Mouse (Mus musculus): ENCODE data around the gene Arhgef11. TPM values are rescaled to one million over a fixed set of nuclear protein-coding genes. Genes with fewer than 3 reads are reported as not detected.

Gene Arhgef11
- polyA plus RNA-seq, 1 experiment from 2014 or later: 6.1 TPM

GRCm38 (mm10) chr3:87658348-87658747, 41.0 kb downstream of the Arhgef11 start:
- DNase-seq (ENCODE audit: low spot score) (no peak), ATAC-seq (ENCODE audit: low FRiP score, low TSS enrichment) (no peak)
- TF ChIP-seq EP300 (optimal IDR thresholded peaks at IDR 0.05) (no peak), CTCF (IDR thresholded peaks at IDR 0.05; ENCODE audit: low read depth) (no peak)

GRCm38 (mm10) chr3:87659692-87660429, 42.5 kb downstream of the Arhgef11 start:
- no peaks in the 10 kb centered on the region for H3K4me1 ChIP-seq (replicated peaks; ENCODE audit: control insufficient read depth, insufficient read depth)
- H3K27me3 ChIP-seq (ENCODE audit: control insufficient read depth, insufficient read depth, low read length): no peaks in the 10 kb centered on the region
- H3K4me3 ChIP-seq (ENCODE audit: low read depth, low read length): no peak overlapping the region
- no peak for DNase-seq (ENCODE audit: low spot score)
- WGBS: 73% methylated on average over 9 of the region's 9 CpGs
- no peak overlapping the region for H3K27ac ChIP-seq (replicated peaks)
- H3K9ac ChIP-seq (ENCODE audit: low read length): no peak overlapping the region
- TF ChIP-seq CTCF (IDR thresholded peaks at IDR 0.05; ENCODE audit: low read depth): peak; percentile 47
- TF ChIP-seq EP300 (optimal IDR thresholded peaks at IDR 0.05): no peak
- H3K4me2 ChIP-seq (replicated peaks; ENCODE audit: low read depth): no peak overlapping the region
- H3K36me3 ChIP-seq (ENCODE audit: control insufficient read depth, insufficient read depth, low read length): no peaks in the 10 kb centered on the region
- ATAC-seq (ENCODE audit: low FRiP score, low TSS enrichment): no peak
- no peaks in the 10 kb centered on the region for H3K9me3 ChIP-seq (ENCODE audit: control insufficient read depth, low read length)

More at GRCm38 (mm10) chr3:87658348-87658747, 41.0 kb downstream of the Arhgef11 start:
- no peaks in the 10 kb centered on the region for H3K36me3 ChIP-seq (ENCODE audit: control insufficient read depth, insufficient read depth, low read length)
- H3K4me3 ChIP-seq (ENCODE audit: low read depth, low read length): no peak overlapping the region
- no peaks in the 10 kb centered on the region for H3K4me1 ChIP-seq (replicated peaks; ENCODE audit: control insufficient read depth, insufficient read depth)
- WGBS: 70% methylated on average over 2 of the region's 2 CpGs
- no peak overlapping the region for H3K9ac ChIP-seq (ENCODE audit: low read length)
- H3K9me3 ChIP-seq (ENCODE audit: control insufficient read depth, low read length): no peaks in the 10 kb centered on the region
- no peaks in the 10 kb centered on the region for H3K27me3 ChIP-seq (ENCODE audit: control insufficient read depth, insufficient read depth, low read length)
- H3K27ac ChIP-seq (replicated peaks): no peak overlapping the region
- no peak overlapping the region for H3K4me2 ChIP-seq (replicated peaks; ENCODE audit: low read depth)

GRCm38 (mm10) chr3:87660479-87660878, 43.1 kb downstream of the Arhgef11 start:
- Histone ChIP-seq H3K9me3 (ENCODE audit: control insufficient read depth, low read length) (no peaks in the 10 kb centered on the region), H3K27ac (replicated peaks) (no peak overlapping the region), H3K4me1 (replicated peaks; ENCODE audit: control insufficient read depth, insufficient read depth) (no peaks in the 10 kb centered on the region), H3K4me3 (ENCODE audit: low read depth, low read length) (no peak overlapping the region), H3K9ac (ENCODE audit: low read length) (no peak overlapping the region), H3K36me3 (ENCODE audit: control insufficient read depth, insufficient read depth, low read length) (no peaks in the 10 kb centered on the region), H3K4me2 (replicated peaks; ENCODE audit: low read depth) (no peak overlapping the region), H3K27me3 (ENCODE audit: control insufficient read depth, insufficient read depth, low read length) (no peaks in the 10 kb centered on the region)
- WGBS: 84% methylated on average over 4 of the region's 4 CpGs
- ATAC-seq (ENCODE audit: low FRiP score, low TSS enrichment) (no peak), DNase-seq (ENCODE audit: low spot score) (no peak)
- TF ChIP-seq CTCF (IDR thresholded peaks at IDR 0.05; ENCODE audit: low read depth) (no peak), EP300 (optimal IDR thresholded peaks at IDR 0.05) (no peak)

GRCm38 (mm10) chr3:87661291-87661690, 43.9 kb downstream of the Arhgef11 start:
- Histone ChIP-seq H3K36me3 (ENCODE audit: control insufficient read depth, insufficient read depth, low read length) (no peaks in the 10 kb centered on the region), H3K9ac (ENCODE audit: low read length) (no peak overlapping the region), H3K4me2 (replicated peaks; ENCODE audit: low read depth) (no peak overlapping the region), H3K9me3 (ENCODE audit: control insufficient read depth, low read length) (no peaks in the 10 kb centered on the region), H3K4me3 (ENCODE audit: low read depth, low read length) (no peak overlapping the region), H3K4me1 (replicated peaks; ENCODE audit: control insufficient read depth, insufficient read depth) (no peaks in the 10 kb centered on the region), H3K27ac (replicated peaks) (no peak overlapping the region), H3K27me3 (ENCODE audit: control insufficient read depth, insufficient read depth, low read length) (no peaks in the 10 kb centered on the region)
- ATAC-seq (ENCODE audit: low FRiP score, low TSS enrichment) (no peak), DNase-seq (ENCODE audit: low spot score) (no peak)
- no peak for TF ChIP-seq EP300 (optimal IDR thresholded peaks at IDR 0.05)
- 83% methylated on average over 1 of the region's 1 CpGs for WGBS

GRCm38 (mm10) chr3:87718525-87718924, 101.2 kb downstream of the Arhgef11 start:
- H3K4me2 ChIP-seq (replicated peaks; ENCODE audit: low read depth): no peak overlapping the region
- WGBS: 69% methylated on average over 2 of the region's 2 CpGs
- H3K36me3 ChIP-seq (ENCODE audit: control insufficient read depth, insufficient read depth, low read length): peaks cover 40% of the 10 kb centered on the region
- H3K27ac ChIP-seq (replicated peaks): no peak overlapping the region
- no peak overlapping the region for H3K4me3 ChIP-seq (ENCODE audit: low read depth, low read length)
- ATAC-seq (ENCODE audit: low FRiP score, low TSS enrichment) (no peak), DNase-seq (ENCODE audit: low spot score) (peak; percentile 10)
- no peaks in the 10 kb centered on the region for H3K9me3 ChIP-seq (ENCODE audit: control insufficient read depth, low read length)
- no peak for TF ChIP-seq CTCF (IDR thresholded peaks at IDR 0.05; ENCODE audit: low read depth)
- no peak for TF ChIP-seq EP300 (optimal IDR thresholded peaks at IDR 0.05)
- H3K4me1 ChIP-seq (replicated peaks; ENCODE audit: control insufficient read depth, insufficient read depth): no peaks in the 10 kb centered on the region
- H3K27me3 ChIP-seq (ENCODE audit: control insufficient read depth, insufficient read depth, low read length): no peaks in the 10 kb centered on the region
- H3K9ac ChIP-seq (ENCODE audit: low read length): no peak overlapping the region

- Histone ChIP-seq H3K9ac (ENCODE audit: low read length) (no peak overlapping the region), H3K9me3 (ENCODE audit: control insufficient read depth, low read length) (no peaks in the 10 kb centered on the region), H3K4me3 (ENCODE audit: low read depth, low read length) (no peak overlapping the region), H3K4me1 (replicated peaks; ENCODE audit: control insufficient read depth, insufficient read depth) (no peaks in the 10 kb centered on the region), H3K27ac (replicated peaks) (no peak overlapping the region), H3K27me3 (ENCODE audit: control insufficient read depth, insufficient read depth, low read length) (no peaks in the 10 kb centered on the region), H3K36me3 (ENCODE audit: control insufficient read depth, insufficient read depth, low read length) (peaks cover 66% of the 10 kb centered on the region), H3K4me2 (replicated peaks; ENCODE audit: low read depth) (no peak overlapping the region)
- TF ChIP-seq EP300 (optimal IDR thresholded peaks at IDR 0.05) (no peak), CTCF (IDR thresholded peaks at IDR 0.05; ENCODE audit: low read depth) (no peak)
- 57% methylated on average over 6 of the region's 6 CpGs for WGBS
- ATAC-seq (ENCODE audit: low FRiP score, low TSS enrichment): 0 out of 2 replicates have a peak, but pooled peaks have one; percentile 31
- peak; percentile 10 for DNase-seq (ENCODE audit: low spot score)
These were observed 107.2 kb downstream of the Arhgef11 start for GRCm38 (mm10) chr3:87724556-87724955.

All from stomach, postnatal 0 days (tissue).